Mouse (Mus musculus) liver, embryonic 15.5 days (tissue): Measurements from ENCODE around the gene Ngly1. TPM values are rescaled to one million over a fixed set of nuclear protein-coding genes. Genes with fewer than 3 reads are reported as not detected.
"Not testable (repeated sequence)": the region's sequence is repeated elsewhere in the genome, so short reads cannot be mapped to it uniquely, and the experiment has no call there.

ENCODE experiments used
- ATAC-seq: fragments of 200-750 bp; cut with Nextera tagmentation; 2 replicates; pipeline ENCODE4 v1.8.0; 2017; ENCODE audit warnings: moderate number of reproducible peaks, mild to moderate bottlenecking, moderate library complexity; ENCODE audit not compliant: insufficient read depth
- H3K27ac ChIP-seq: fragments of 300-500 bp; sonication (generic); replicated peaks from 2 replicates; pipeline ENCODE4 v1.5.1; 2015; ENCODE audit warnings: mild to moderate bottlenecking, inconsistent platforms
- H3K27me3 ChIP-seq: fragments of 300-500 bp; sonication (generic); 2 replicates; pipeline ENCODE4 v1.6.1; 2015; ENCODE audit warnings: mild to moderate bottlenecking, inconsistent platforms
- H3K36me3 ChIP-seq: fragments of 300-500 bp; sonication (generic); replicated peaks from 2 replicates; pipeline ENCODE4 v1.6.1; 2015; ENCODE audit warnings: moderate library complexity, mild to moderate bottlenecking, inconsistent platforms
- H3K4me1 ChIP-seq: fragments of 300-500 bp; sonication (generic); replicated peaks from 2 replicates; pipeline ENCODE4 v1.6.1; 2015; ENCODE audit warnings: inconsistent platforms
- H3K4me2 ChIP-seq: fragments of 300-500 bp; sonication (generic); 2 replicates; pipeline ENCODE4 v1.6.1; 2015; ENCODE audit warnings: moderate library complexity, mild to moderate bottlenecking, inconsistent platforms
- H3K4me3 ChIP-seq: fragments of 300-500 bp; sonication (generic); replicated peaks from 2 replicates; pipeline ENCODE4 v1.5.1; 2015; ENCODE audit warnings: mild to moderate bottlenecking, inconsistent platforms
- H3K9ac ChIP-seq: fragments of 300-500 bp; sonication (generic); 2 replicates; pipeline ENCODE4 v1.6.1; 2015; ENCODE audit warnings: moderate library complexity, mild to moderate bottlenecking, inconsistent platforms
- H3K9me3 ChIP-seq: fragments of 300-500 bp; sonication (generic); replicated peaks from 2 replicates; pipeline ENCODE4 v1.6.1; 2016; ENCODE audit warnings: inconsistent platforms
- WGBS: fragments of 180-500 bp; shearing (Covaris S2); methylation state at CpG from one replicate; pipeline ENCODE4 v1.1.7; 2015; ENCODE audit warnings: mixed read lengths; ENCODE audit not compliant: insufficient replicate concordance; 5-methylcytosine and 5-hydroxymethylcytosine counted together
- polyA plus RNA-seq: library from polyadenylated mRNA; unstranded; fragments of >200 nt; fragmentation: Nextera tagmentation; extraction: Ambion mirVana; gene quantifications from 2 replicates; pipeline ENCODE4 v1.2.1, GENCODE M21; 2015

Gene Ngly1
- polyA plus RNA-seq, 1 experiment from 2014 or later, result 18.7 TPM

GRCm38 (mm10) chr14:16310791-16311190 lies 61.7 kb downstream of the Ngly1 start:
- Histone ChIP-seq H3K27me3 (no peaks in the 10 kb centered on the region), H3K9me3 (no peaks in the 10 kb centered on the region), H3K4me2 (no peak overlapping the region), H3K4me3 (no peak overlapping the region), H3K27ac (no peak overlapping the region), H3K9ac (no peak overlapping the region), H3K4me1 (peaks cover 22% of the 10 kb centered on the region), H3K36me3 (0 out of 2 replicates have a peak, but pooled peaks cover 6% of the 10 kb centered on the region)
- 71% methylated on average over 6 of the region's 6 CpGs for WGBS
- ATAC-seq, result no peak

- Histone ChIP-seq H3K27me3 (no peaks in the 10 kb centered on the region), H3K27ac (no peak overlapping the region), H3K4me1 (peaks cover 22% of the 10 kb centered on the region), H3K9me3 (no peaks in the 10 kb centered on the region), H3K4me3 (no peak overlapping the region), H3K4me2 (no peak overlapping the region), H3K9ac (no peak overlapping the region), H3K36me3 (0 out of 2 replicates have a peak, but pooled peaks cover 5% of the 10 kb centered on the region)
- 17% methylated on average over 1 of the region's 1 CpGs for WGBS
- no peak for ATAC-seq
These were observed 63.5 kb downstream of the Ngly1 start for GRCm38 (mm10) chr14:16312599-16312998.

DNA sequence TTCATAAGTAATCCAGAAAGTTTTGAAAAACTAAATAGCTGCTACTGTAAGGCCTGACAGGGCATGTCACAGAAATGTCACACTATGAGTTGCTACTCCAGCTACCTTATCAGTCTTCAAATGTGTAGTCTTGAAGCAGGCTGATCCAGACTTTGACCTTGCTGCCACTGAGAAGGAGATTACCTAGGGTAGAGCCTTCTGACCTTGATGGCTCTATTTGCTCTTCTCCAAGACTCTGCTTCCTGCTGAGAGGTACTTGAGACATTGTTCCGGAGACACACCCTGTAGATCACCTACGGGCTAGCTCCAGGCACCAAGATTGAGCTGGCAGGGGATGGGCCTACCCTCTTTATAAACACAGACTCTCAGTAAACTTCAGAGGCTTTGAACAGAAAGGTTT lies 64.0 kb downstream of the Ngly1 start:
- 62% methylated on average over 2 of the region's 2 CpGs for WGBS
- H3K27ac ChIP-seq, H3K36me3 ChIP-seq, H3K9ac ChIP-seq, H3K27me3 ChIP-seq, H3K4me3 ChIP-seq, H3K4me2 ChIP-seq, H3K9me3 ChIP-seq: not testable (repeated sequence)
- peak; percentile 55; the same call in 1 of the 2 replicates for ATAC-seq
- H3K4me1 ChIP-seq, result peaks cover 22% of the 10 kb centered on the region

GRCm38 (mm10) chr14:16313936-16314521 lies 64.9 kb downstream of the Ngly1 start:
- ATAC-seq, result no peak
- H3K4me3 ChIP-seq, result no peak overlapping the region
- 69% methylated on average over 7 of the region's 7 CpGs for WGBS
- no peak overlapping the region for H3K9ac ChIP-seq
- no peaks in the 10 kb centered on the region for H3K27me3 ChIP-seq
- H3K36me3 ChIP-seq, result 0 out of 2 replicates have a peak, but pooled peaks cover 3% of the 10 kb centered on the region
- H3K9me3 ChIP-seq, result no peaks in the 10 kb centered on the region
- H3K4me2 ChIP-seq, result no peak overlapping the region
- peaks cover 29% of the 10 kb centered on the region for H3K4me1 ChIP-seq
- H3K27ac ChIP-seq, result no peak overlapping the region

GRCm38 (mm10) chr14:16314842-16315241 lies 65.8 kb downstream of the Ngly1 start:
- no peak overlapping the region for H3K27ac ChIP-seq
- 36% methylated on average over 2 of the region's 2 CpGs for WGBS
- H3K9ac ChIP-seq, result no peak overlapping the region
- H3K27me3 ChIP-seq, result no peaks in the 10 kb centered on the region
- peak; percentile 85 for ATAC-seq
- peaks cover 29% of the 10 kb centered on the region for H3K4me1 ChIP-seq
- no peak overlapping the region for H3K4me2 ChIP-seq
- no peaks in the 10 kb centered on the region for H3K9me3 ChIP-seq
- H3K4me3 ChIP-seq, result no peak overlapping the region
- 0 out of 2 replicates have a peak, but pooled peaks cover 3% of the 10 kb centered on the region for H3K36me3 ChIP-seq

- Histone ChIP-seq H3K27me3 (no peaks in the 10 kb centered on the region), H3K4me1 (peaks cover 29% of the 10 kb centered on the region), H3K27ac (no peak overlapping the region), H3K9ac (no peak overlapping the region), H3K9me3 (no peaks in the 10 kb centered on the region), H3K36me3 (no peaks in the 10 kb centered on the region), H3K4me2 (no peak overlapping the region), H3K4me3 (no peak overlapping the region)
- ATAC-seq, result no peak
- WGBS, result 48% methylated on average over 1 of the region's 1 CpGs
These were observed 67.6 kb downstream of the Ngly1 start for GRCm38 (mm10) chr14:16316715-16317114.

- Histone ChIP-seq H3K4me3 (no peak overlapping the region), H3K4me1 (peaks cover 9% of the 10 kb centered on the region; the same call in 1 of the 2 replicates), H3K36me3 (no peaks in the 10 kb centered on the region), H3K9me3 (no peaks in the 10 kb centered on the region), H3K9ac (no peak overlapping the region), H3K4me2 (no peak overlapping the region), H3K27me3 (no peaks in the 10 kb centered on the region), H3K27ac (no peak overlapping the region)
- WGBS, result 54% methylated on average over 2 of the region's 2 CpGs
- no peak for ATAC-seq
These were observed 70.7 kb downstream of the Ngly1 start for GRCm38 (mm10) chr14:16319818-16320217.

DNA sequence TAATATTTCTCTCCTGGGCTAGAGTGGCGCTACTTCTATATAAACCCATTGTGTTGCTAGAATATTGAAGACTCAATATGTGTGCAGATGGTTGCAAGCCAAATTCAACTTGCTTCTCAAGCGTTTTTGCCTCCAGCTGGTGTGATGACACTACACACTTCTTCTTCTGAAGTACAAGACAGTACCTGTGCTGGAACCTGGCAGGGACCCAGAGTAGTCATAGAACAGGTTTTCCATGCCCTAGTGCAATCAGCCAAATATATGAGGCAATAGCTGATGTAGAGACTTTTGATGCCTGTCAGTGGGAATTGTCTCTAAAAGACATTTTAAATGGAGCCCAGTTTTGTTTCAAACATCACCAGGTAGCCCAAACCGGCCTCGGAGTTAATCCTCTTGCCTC lies 75.3 kb downstream of the Ngly1 start:
- Histone ChIP-seq H3K4me2 (no peak overlapping the region), H3K4me1 (no peaks in the 10 kb centered on the region), H3K27ac (no peak overlapping the region), H3K27me3 (no peaks in the 10 kb centered on the region), H3K9ac (no peak overlapping the region), H3K36me3 (no peaks in the 10 kb centered on the region), H3K4me3 (no peak overlapping the region), H3K9me3 (no peaks in the 10 kb centered on the region)
- ATAC-seq, result no peak
- 64% methylated on average over 4 of the region's 4 CpGs for WGBS

DNA sequence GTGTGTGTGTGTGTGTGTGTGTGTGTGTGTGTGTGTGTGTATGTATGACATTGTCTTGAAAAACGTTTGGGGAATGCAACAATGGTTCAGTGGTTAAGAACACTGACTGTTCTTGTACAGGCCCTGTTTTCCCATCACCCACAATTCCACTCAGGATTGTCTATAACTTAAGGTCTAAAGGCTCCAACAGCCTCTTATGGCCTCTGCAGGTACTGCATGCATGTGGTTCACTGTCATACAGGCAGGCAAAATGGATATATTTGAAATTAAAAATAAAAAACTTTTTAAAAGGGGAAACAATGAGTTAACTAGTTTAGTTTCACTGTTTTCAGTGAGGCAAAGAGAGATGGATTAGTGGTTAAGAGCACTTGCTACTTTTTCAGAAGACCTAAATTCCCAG lies 76.1 kb downstream of the Ngly1 start:
- WGBS, result 28% methylated on average over 1 of the region's 1 CpGs
- ATAC-seq, result no peak
- H3K4me3 ChIP-seq, result no peak overlapping the region
- no peaks in the 10 kb centered on the region for H3K36me3 ChIP-seq
- H3K9ac ChIP-seq, result no peak overlapping the region
- no peaks in the 10 kb centered on the region for H3K27me3 ChIP-seq
- no peaks in the 10 kb centered on the region for H3K9me3 ChIP-seq
- no peaks in the 10 kb centered on the region for H3K4me1 ChIP-seq
- no peak overlapping the region for H3K27ac ChIP-seq
- H3K4me2 ChIP-seq, result no peak overlapping the region

- no peak for ATAC-seq
- H3K27ac ChIP-seq, result no peak overlapping the region
- H3K9ac ChIP-seq, result no peak overlapping the region
- no peaks in the 10 kb centered on the region for H3K4me1 ChIP-seq
- H3K36me3 ChIP-seq, result no peaks in the 10 kb centered on the region
- WGBS, result 28% methylated on average over 2 of the region's 2 CpGs
- no peak overlapping the region for H3K4me3 ChIP-seq
- no peak overlapping the region for H3K4me2 ChIP-seq
- H3K27me3 ChIP-seq, result no peaks in the 10 kb centered on the region
- no peaks in the 10 kb centered on the region for H3K9me3 ChIP-seq
These were observed 79.5 kb downstream of the Ngly1 start for GRCm38 (mm10) chr14:16328531-16328930.

GRCm38 (mm10) chr14:16328959-16329480 lies 79.9 kb downstream of the Ngly1 start:
- 38% methylated on average over 5 of the region's 5 CpGs for WGBS
- Histone ChIP-seq H3K4me1 (no peaks in the 10 kb centered on the region), H3K36me3 (no peaks in the 10 kb centered on the region), H3K27me3 (no peaks in the 10 kb centered on the region), H3K9ac (no peak overlapping the region), H3K4me3 (no peak overlapping the region), H3K4me2 (no peak overlapping the region), H3K9me3 (no peaks in the 10 kb centered on the region), H3K27ac (no peak overlapping the region)
- ATAC-seq, result no peak

- H3K4me3 ChIP-seq, result no peak overlapping the region
- H3K9me3 ChIP-seq, result no peaks in the 10 kb centered on the region
- H3K36me3 ChIP-seq, result no peaks in the 10 kb centered on the region
- H3K4me2 ChIP-seq, result no peak overlapping the region
- no peak overlapping the region for H3K27ac ChIP-seq
- 42% methylated on average over 3 of the region's 3 CpGs for WGBS
- ATAC-seq, result no peak
- no peaks in the 10 kb centered on the region for H3K4me1 ChIP-seq
- H3K27me3 ChIP-seq, result no peaks in the 10 kb centered on the region
- H3K9ac ChIP-seq, result no peak overlapping the region
These were observed 80.7 kb downstream of the Ngly1 start for GRCm38 (mm10) chr14:16329756-16330155.
